Mouse (Mus musculus) heart, postnatal 10 days (tissue): ENCODE data around the gene Nav2. TPM values are rescaled to one million over a fixed set of nuclear protein-coding genes. Genes with fewer than 3 reads are reported as not detected.
A peak's percentile ranks its signal among the peaks of the same experiment; 100 is the strongest.

Experiments
- DNase-seq, 2 experiments: peaks; one replicate each; pipeline ENCODE4 v3.0.0; 2021
- intact Hi-C: fragments of 180-260 bp; cut with DNase I; formaldehyde crosslinking; loops from one replicate; pipeline ENCODE4 v1.15.1; 2025
- total RNA-seq, 2 experiments: library from RNA; stranded (reverse); gene quantifications; 2 replicates each; pipeline ENCODE4 v1.2.3; 2021

Nav2 gene
- total RNA-seq, 2 experiments from 2014 or later, result 79.7 to 82.1 TPM

- no peak for DNase-seq
- intact Hi-C loops, result no loop called here
Measured at GRCm38 (mm10) chr7:49082585-49083165, 174.2 kb downstream of the Nav2 start.

DNA sequence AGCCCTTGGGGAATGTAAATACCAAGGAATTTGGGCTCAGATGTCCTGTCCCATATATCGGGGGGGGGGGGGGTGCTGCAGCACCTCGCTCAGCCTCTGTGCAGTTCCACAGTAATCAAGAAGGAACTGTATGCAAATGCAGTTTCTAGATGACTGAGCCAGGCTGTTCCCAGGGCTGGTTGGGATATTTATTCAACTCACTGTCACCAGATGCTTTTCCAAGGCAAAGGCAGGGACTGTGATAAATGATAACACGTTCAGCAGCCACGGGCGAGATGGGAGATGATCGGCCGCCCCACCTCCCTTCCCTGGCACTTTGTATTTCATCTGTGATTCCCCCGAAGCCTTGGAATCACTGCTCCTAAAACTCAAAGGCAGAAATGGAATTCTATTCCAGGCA is 176.3 kb downstream of the Nav2 start:
- intact Hi-C loops, result no loop called here
- DNase-seq, result no peak

DNA sequence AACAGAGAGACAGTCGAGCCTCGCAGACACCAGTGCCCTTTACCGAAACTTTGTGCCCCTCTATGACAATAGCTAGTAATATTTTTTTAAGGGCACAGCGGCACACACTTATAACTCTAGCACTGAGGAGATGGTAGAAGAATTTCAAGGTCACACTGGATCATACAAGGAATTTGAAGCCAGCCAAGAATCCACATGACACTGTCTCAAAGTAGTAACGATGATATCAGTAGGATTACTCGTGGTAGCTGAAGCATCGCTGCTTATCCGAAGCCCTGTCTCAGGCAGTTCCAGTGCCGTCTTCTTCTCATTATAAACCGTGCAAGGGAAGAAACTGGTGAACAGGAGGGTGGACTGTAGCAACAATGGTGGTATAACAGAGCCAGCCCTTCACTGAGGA is 177.2 kb downstream of the Nav2 start:
- DNase-seq, result no peak
- intact Hi-C loops, result no loop called here

DNA sequence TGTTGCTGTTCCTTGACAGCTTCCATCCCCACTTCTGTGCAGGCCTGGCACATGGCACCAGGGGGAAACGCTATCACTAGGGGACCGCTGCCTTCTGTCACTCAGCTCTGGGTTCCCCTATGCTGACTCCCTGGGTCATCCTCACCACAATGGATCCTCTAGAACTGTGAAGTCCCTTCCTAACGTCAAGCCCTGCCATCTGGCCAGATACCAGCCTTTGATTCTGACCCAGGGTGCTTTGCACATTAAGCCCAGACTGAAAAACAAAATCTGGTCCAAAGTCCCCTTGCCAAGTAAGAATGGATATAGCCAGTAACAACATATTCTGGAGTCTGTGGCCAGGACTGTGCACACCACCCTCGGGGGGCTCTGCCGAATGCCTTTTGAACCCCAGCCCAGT is 178.6 kb downstream of the Nav2 start:
- intact Hi-C loops, result no loop called here
- DNase-seq, result peak in 1 of 2 experiments; percentile 41

DNA sequence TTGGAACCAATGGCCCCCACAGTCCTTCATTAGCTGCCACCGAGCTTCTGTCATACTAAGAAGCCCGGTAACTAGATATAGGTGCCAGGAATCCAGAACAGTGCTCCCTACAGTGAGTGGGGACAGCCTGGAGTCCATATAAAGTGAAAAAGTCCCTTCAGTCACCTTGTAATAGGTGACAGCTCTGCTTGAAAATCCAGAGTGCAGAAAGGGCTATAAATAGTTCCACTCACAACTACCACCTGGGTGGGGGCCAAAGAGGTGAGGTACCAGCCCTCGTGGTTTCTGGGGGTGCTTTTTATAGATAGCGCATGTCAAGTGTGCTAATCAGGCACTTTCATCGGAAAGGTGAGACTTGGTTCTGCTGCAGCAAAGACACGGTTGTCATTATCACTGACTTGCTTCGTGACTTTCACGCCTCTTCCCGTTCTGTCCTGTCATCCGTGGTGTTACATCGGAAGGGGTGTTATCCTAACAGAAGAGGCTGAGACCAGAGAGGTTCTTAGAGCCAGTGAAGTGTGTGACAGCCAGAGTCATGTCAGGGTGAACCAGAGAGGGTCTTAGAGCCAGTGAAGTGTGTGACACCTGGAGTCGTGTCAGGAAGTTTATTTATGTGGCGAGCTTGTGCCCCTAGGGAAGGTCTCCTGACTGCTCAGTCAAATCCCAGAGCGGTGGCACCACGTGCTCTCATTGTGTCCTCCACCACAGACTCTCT is 179.8 kb downstream of the Nav2 start:
- intact Hi-C loops, result no loop called here
- DNase-seq, result peak; percentile 47 to 48

DNA sequence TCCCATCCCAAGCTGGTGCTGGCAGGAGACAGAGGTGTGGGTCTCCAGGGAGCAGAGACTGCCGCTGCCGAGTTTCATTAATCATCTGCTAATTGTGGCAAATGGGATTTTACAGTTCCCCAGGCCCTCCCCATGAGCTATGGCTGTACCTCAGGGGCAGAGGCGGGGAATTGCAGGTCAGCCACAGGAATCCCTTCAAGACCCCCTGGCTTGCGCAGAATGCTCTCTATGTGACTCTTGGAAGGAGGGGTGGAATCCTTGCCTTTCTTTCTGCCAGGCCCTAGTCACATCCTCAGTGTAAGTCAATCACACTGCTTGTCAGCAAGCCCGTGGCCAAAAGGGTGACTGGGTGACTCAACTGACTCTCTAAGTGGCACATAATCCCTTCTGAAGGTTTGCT is 182.9 kb downstream of the Nav2 start:
- DNase-seq, result no peak
- intact Hi-C loops, result no loop called here

GRCm38 (mm10) chr7:49091921-49092320 is 183.4 kb downstream of the Nav2 start:
- DNase-seq, result no peak
- intact Hi-C loops, result no loop called here

DNA sequence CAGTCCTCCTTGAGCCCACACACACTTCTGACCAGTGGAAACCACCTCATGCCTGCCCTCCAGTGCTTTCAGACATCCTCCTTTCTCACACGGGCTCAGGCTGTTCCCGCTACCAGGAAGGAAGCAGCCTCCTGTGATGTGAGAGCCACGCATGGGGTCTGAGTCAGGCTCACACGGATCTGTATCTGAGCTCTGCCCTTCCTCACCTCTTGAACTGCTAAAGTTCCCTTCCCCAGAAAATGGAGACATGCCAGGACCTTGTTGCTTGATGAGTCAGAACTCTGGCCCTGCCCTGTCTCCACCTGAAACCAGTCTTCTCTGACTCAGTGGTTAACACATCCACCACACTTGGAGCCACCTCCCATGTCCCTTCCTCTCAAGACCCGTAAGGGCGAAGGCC is 185.1 kb downstream of the Nav2 start:
- intact Hi-C loops, result no loop called here
- no peak for DNase-seq

- DNase-seq, result no peak
- intact Hi-C loops, result no loop called here
Measured at GRCm38 (mm10) chr7:49094531-49094930, 186.0 kb downstream of the Nav2 start.

GRCm38 (mm10) chr7:49101291-49101690 is 192.8 kb downstream of the Nav2 start:
- no peak for DNase-seq
- intact Hi-C loops, result no loop called here

DNA sequence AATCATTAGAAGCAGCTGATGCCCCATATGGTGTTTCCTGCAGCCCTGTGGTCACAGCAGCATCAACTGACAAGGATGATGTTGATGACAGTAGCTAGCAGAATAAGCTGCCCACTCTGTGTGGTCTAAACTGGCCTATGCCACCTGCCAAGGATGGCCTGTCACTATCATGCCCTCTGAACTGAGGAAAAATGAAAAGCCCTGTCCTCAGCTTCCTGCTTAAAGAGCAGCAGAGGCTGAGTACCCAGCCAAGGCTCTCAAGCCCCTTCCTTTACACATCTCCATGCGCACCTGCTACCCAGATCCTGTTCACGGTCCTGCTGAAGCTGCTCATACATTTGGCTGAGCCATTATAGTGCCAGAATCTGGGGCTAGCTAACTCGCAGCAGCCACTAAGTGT is 193.7 kb downstream of the Nav2 start:
- intact Hi-C loops, result no loop called here
- DNase-seq, result no peak

DNA sequence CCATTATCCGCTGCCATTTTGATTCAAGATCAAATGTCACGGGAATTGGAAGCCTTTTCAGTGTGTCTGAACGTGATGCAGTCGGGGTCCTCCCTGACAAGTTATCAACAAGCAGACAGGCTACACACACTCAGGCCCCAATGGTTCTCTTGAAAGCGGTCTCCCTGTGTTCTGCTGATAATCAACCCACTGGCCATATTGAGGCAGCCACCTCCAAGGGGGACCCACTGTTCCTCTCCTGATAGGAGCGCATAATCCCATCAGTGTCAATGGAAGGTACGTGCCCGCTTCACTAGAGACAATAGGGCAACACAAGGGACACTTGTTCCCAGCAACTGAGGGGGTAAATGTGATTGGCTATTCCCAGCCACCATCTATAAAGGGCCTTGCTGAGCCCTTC is 195.9 kb downstream of the Nav2 start:
- no peak for DNase-seq
- intact Hi-C loops, result no loop called here

- intact Hi-C loops, result no loop called here
- no peak for DNase-seq
Measured at GRCm38 (mm10) chr7:49104793-49105192, 196.3 kb downstream of the Nav2 start.

- intact Hi-C loops, result no loop called here
- no peak for DNase-seq
Measured at GRCm38 (mm10) chr7:49105501-49105900, 197.0 kb downstream of the Nav2 start.

GRCm38 (mm10) chr7:49108076-49108475 is 199.6 kb downstream of the Nav2 start:
- intact Hi-C loops, result no loop called here
- no peak for DNase-seq

DNA sequence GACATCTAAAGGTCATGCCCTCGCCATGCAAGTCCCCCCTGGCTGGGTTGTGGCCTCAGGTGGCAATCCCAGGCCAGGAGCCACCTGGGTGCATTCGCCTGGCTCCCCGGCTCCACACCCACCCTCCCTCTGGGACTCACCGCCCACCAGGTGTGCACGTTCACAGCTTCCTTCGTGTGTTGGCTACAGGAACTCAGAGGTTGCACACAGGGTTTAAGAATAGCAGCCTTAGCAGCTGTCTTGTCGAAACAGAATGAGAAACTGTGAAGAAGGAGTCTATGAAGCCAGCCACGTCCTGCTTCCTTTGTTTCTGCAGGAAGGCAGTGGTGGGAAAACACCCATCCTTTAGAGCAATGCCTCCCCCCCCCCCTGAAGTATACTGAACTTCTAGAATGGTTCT is 210.5 kb downstream of the Nav2 start:
- intact Hi-C loops, result no loop called here

DNA sequence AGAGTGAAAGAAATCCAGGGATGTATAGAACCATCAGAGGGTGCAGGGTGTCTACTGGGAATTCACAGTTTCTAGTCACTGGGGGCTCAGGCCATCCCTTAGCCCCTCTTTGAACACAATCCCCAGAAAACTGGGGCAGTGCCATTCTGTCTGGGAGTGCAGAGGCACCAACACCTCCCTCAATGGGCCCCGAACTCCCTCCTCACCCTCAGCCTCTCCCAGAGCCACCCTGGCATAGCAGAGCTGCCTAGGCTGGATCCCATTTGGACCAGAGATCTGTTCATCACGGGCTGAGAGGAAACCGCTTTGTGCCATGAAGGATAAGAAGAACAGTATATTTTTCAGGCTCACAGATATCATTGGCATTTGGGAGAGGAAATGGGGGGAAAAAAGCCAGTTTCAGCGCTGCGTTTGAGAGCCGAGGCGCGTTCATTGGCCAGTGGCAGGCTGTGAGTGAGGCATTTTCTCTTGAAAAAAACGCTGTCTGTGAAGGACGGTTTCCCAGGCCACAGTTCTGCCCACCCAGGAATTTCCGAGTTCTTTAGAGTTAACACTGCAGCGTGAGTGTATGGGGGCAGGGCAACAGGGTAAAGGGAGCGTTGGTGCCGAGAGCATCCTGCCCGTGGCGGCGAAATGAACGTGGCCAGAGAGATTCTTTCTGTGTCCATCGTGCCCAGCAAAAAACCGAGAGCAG is 211.4 kb downstream of the Nav2 start:
- no peak for DNase-seq
- intact Hi-C loops, result loop anchor here (2.0 kb wide), 2 partner anchors 235 to 311 kb away; no protein-coding TSS in a partner anchor

More for the DNA sequence above, 210.5 kb downstream of the Nav2 start:
- DNase-seq, result no peak

DNA sequence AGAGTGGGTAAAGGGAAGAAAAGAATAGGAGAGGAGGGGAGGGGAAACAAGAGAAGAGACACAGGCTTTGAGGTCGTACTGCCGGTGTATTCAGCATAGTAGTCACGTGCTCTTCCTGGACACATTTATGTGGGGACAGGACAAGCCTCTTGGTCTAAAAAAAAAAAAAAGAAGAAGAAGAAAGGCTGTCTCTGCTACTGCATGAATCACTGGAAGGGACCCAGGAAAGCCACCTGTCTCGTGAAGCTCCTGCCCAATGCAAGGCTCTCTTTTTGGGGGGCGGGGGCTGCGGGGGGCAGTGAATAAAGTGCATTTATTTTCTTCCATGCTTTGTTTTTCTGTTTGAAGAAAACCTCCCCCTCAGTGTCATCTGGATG is 212.0 kb downstream of the Nav2 start:
- intact Hi-C loops, result loop anchor here (2.0 kb wide), 2 partner anchors 236 to 312 kb away; no protein-coding TSS in a partner anchor
- DNase-seq, result no peak

DNA sequence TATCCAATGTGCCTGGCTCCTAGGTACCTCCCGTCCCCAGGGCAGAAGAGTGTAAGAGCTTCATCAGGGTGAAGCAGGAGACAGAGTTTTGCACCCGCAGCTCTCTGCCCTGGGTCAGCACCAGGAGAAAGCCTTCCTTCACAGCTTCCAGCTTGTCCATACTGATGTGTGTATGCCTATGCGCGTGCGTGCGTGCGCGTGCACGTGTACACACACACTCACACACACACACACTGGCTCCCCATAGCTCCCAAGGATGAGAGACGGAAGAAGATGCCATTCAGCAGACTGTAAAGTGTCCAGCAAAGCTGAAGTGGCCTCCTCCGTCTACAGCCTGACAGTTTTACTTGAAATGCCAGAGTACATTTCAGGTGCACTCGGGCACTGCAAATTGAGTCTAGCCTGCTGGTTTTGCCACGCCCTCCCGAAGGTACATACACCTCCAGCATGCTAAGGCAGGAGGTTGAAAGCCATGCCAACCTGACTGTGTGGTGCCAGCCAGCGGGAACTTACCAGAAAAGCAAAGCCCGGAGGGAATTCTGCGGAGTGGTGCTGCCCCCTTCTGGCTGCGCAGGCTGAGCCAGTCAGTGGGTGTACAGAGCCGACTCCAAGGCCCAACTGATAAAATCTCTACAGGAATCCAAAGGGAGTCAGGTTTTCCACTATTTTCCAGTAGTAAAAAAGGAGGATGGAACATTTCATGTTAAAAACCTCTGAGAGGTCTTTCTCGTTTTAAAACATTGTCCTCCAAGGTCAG is 212.6 kb downstream of the Nav2 start:
- DNase-seq, result peak; percentile 82 to 90
- intact Hi-C loops, result loop anchor here (1.0 to 2.0 kb wide), 5 partner anchors 193 to 371 kb away; no protein-coding TSS in a partner anchor

GRCm38 (mm10) chr7:49122498-49122897 is 214.0 kb downstream of the Nav2 start:
- intact Hi-C loops, result no loop called here
- no peak for DNase-seq

GRCm38 (mm10) chr7:49125545-49125944 is 217.0 kb downstream of the Nav2 start:
- peak; percentile 68 to 82 for DNase-seq
- intact Hi-C loops, result no loop called here
